Mouse (Mus musculus) C2C12 (cell line): ENCODE data around the gene Ugt1a10. TPM values are rescaled to one million over a fixed set of nuclear protein-coding genes. Genes with fewer than 3 reads are reported as not detected.

Experiments used
- H3K27me3 ChIP-seq: one replicate; pipeline ENCODE4 v1.6.1; 2011; ENCODE audit not compliant: control insufficient read depth, insufficient read depth, insufficient read length
- H3K36me3 ChIP-seq: one replicate; pipeline ENCODE4 v1.6.1; 2011; ENCODE audit not compliant: control insufficient read depth, insufficient read depth
- H3K4me3 ChIP-seq: one replicate; pipeline ENCODE4 v1.5.1; 2011; ENCODE audit warnings: mild to moderate bottlenecking, control low read depth; ENCODE audit not compliant: poor library complexity, insufficient read depth, severe bottlenecking
- H3K79me2 ChIP-seq: one replicate; pipeline ENCODE4 v1.6.1; 2011; ENCODE audit not compliant: control insufficient read depth, insufficient read depth
- H3K79me3 ChIP-seq: one replicate; pipeline ENCODE4 v1.6.1; 2011; ENCODE audit warnings: low read depth, control low read depth
- H3ac ChIP-seq: one replicate; pipeline ENCODE3; 2011; ENCODE audit warnings: low read depth; ENCODE audit not compliant: control insufficient read depth, insufficient read length
- CEBPB ChIP-seq: IDR thresholded peaks from one replicate; pipeline ENCODE4 v1.6.1; 2011; ENCODE audit warnings: low read depth, mild to moderate bottlenecking, control low read depth, moderate library complexity
- CTCF ChIP-seq: IDR thresholded peaks from one replicate; pipeline ENCODE4 v1.5.1; 2011; ENCODE audit not compliant: control insufficient read depth, insufficient read depth, insufficient read length
- FOSL1 ChIP-seq: IDR thresholded peaks from one replicate; pipeline ENCODE4 v1.8.0; 2011; ENCODE audit warnings: mild to moderate bottlenecking, low read length; ENCODE audit not compliant: poor library complexity, insufficient read depth, severe bottlenecking
- MAX ChIP-seq: IDR thresholded peaks from one replicate; pipeline ENCODE4 v1.6.1; 2011; ENCODE audit warnings: mild to moderate bottlenecking, control low read depth
- MYOD1 ChIP-seq: IDR thresholded peaks from one replicate; pipeline ENCODE4 v1.6.1; 2011; ENCODE audit warnings: low read depth; ENCODE audit not compliant: control insufficient read depth, insufficient read length
- MYOG ChIP-seq: IDR thresholded peaks from one replicate; pipeline ENCODE4 v1.6.1; 2011; ENCODE audit not compliant: control insufficient read depth, insufficient read length; ENCODE audit errors: extremely low read depth
- USF1 ChIP-seq: IDR thresholded peaks from one replicate; pipeline ENCODE4 v1.6.1; 2011; ENCODE audit warnings: low read depth, mild to moderate bottlenecking, control low read depth, moderate library complexity
- polyA plus RNA-seq: library from polyadenylated mRNA; unstranded; fragments of >200 nt; fragmentation: generic; extraction: Trizol; gene quantifications from one replicate; pipeline ENCODE4 v1.2.1, GENCODE M21; 2012; ENCODE audit warnings: missing spikeins

Gene Ugt1a10
- polyA plus RNA-seq, 1 experiment, result not detected

- TF ChIP-seq MAX, result no peak
- H3ac ChIP-seq, result no peak overlapping the region
- no peak overlapping the region for H3K4me3 ChIP-seq
- peaks cover 31% of the 10 kb centered on the region for H3K79me2 ChIP-seq
- H3K36me3 ChIP-seq, result peaks cover 42% of the 10 kb centered on the region
- no peaks in the 10 kb centered on the region for H3K27me3 ChIP-seq
- peaks cover 2% of the 10 kb centered on the region for H3K79me3 ChIP-seq
Observed at GRCm38 (mm10) chr1:88260114-88260513, 204.9 kb downstream of the Ugt1a10 start.

DNA sequence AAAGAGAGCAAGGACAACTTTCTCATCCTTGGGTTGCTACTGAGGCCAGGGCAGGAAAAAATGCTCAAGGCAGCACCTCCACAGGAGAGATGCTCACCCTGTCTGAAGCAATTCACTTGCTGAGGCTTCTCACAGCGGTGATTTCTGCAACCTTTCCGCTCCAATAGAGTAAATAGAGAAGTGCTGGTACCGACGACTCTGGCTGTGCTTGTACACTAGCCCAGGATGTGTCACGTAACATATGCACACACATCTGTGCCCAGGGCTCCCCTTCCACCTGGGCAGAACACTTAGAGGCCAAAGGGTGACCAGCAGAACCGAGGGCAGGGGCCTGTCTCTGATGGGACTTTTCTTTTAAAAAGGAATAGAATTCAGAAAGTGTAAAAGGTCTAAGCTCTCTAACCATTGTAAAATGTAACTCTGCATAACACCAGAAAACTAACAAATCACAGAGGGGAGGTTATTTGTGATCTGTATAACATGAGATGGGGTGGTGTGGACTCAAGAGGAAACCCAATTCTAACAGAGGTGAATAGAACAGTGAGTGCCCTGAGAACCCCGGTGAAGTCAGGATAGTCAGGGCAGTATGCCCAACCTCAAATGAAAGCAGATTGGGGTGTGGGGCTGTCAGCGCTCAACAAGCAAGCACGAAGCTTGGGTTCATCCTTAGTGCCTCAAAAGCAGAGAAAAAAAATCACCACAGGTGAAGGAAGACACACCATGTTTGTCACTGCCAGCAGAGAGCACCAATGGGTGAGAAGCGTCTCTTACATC lies 205.6 kb downstream of the Ugt1a10 start:
- Histone ChIP-seq H3K36me3 (peaks cover 48% of the 10 kb centered on the region), H3K79me3 (peaks cover 2% of the 10 kb centered on the region), H3K4me3 (no peak overlapping the region), H3ac (no peak overlapping the region), H3K27me3 (no peaks in the 10 kb centered on the region), H3K79me2 (peaks cover 38% of the 10 kb centered on the region)
- no peak for TF ChIP-seq CTCF
- TF ChIP-seq CEBPB, result no peak
- TF ChIP-seq MYOG, result no peak
- no peak for TF ChIP-seq FOSL1
- TF ChIP-seq MYOD1, result no peak
- TF ChIP-seq USF1, result no peak
- TF ChIP-seq MAX, result no peak

- Histone ChIP-seq H3K36me3 (peaks cover 57% of the 10 kb centered on the region), H3K79me2 (peaks cover 47% of the 10 kb centered on the region), H3K79me3 (peaks cover 9% of the 10 kb centered on the region), H3K27me3 (no peaks in the 10 kb centered on the region), H3ac (no peak overlapping the region), H3K4me3 (no peak overlapping the region)
- TF ChIP-seq MYOD1, result no peak
Observed at GRCm38 (mm10) chr1:88261706-88262105, 206.5 kb downstream of the Ugt1a10 start.

GRCm38 (mm10) chr1:88262255-88262654 lies 207.1 kb downstream of the Ugt1a10 start:
- Histone ChIP-seq H3K27me3 (no peaks in the 10 kb centered on the region), H3K36me3 (peaks cover 63% of the 10 kb centered on the region), H3K79me3 (peaks cover 9% of the 10 kb centered on the region), H3K79me2 (peaks cover 52% of the 10 kb centered on the region), H3ac (no peak overlapping the region), H3K4me3 (no peak overlapping the region)
- TF ChIP-seq MAX, result no peak
- no peak for TF ChIP-seq FOSL1
- no peak for TF ChIP-seq MYOD1
- no peak for TF ChIP-seq MYOG
- no peak for TF ChIP-seq USF1
- no peak for TF ChIP-seq CEBPB
- TF ChIP-seq CTCF, result no peak

DNA sequence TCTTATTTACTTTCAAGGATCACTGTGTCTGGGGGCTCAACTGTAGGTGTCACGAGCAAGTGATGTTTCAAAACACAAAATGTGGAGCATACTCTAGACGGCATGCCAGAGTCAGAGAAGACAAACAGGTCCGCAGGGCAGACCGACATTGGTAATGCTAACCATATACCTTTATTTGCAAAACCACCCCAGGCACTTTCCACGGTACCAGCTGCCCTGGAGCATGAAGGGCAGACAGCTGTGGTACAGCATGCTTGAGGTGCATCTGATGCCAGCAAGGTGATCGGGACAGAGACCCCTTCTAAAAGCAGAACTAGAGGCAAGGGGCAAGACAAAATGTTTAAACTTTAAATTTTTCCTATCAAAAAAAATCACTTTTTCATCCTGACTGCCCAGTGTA lies 207.8 kb downstream of the Ugt1a10 start:
- Histone ChIP-seq H3ac (no peak overlapping the region), H3K79me2 (peaks cover 59% of the 10 kb centered on the region), H3K4me3 (no peak overlapping the region), H3K27me3 (no peaks in the 10 kb centered on the region), H3K79me3 (peaks cover 9% of the 10 kb centered on the region), H3K36me3 (peaks cover 70% of the 10 kb centered on the region)
- TF ChIP-seq MAX, result no peak
- TF ChIP-seq USF1, result no peak
- TF ChIP-seq CTCF, result no peak
- no peak for TF ChIP-seq CEBPB
- no peak for TF ChIP-seq FOSL1
- no peak for TF ChIP-seq MYOG
- no peak for TF ChIP-seq MYOD1

DNA sequence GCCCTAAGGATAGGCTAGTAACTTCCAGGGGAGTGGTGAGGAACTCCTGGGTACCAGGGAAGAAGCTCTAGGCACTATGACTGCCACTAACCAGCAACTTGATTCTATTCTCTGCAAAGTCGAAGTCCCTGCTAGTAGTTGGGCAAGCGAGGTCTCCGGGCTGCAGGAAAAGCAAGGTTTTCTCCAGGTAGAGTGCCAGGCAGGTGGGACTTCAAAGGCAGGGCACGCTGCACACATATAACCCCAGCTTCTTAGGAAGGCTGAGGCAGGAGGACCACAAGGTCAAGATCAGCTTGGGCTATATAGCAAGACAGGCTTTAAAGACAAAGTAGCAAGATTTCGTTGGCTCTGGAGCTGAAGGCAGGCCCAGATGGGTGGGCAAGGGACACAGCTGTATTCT lies 208.6 kb downstream of the Ugt1a10 start:
- H3K79me3 ChIP-seq, result peaks cover 9% of the 10 kb centered on the region
- H3K27me3 ChIP-seq, result no peaks in the 10 kb centered on the region
- no peak overlapping the region for H3ac ChIP-seq
- H3K79me2 ChIP-seq, result peaks cover 62% of the 10 kb centered on the region
- TF ChIP-seq USF1 (no peak), MYOD1 (no peak), MYOG (no peak), MAX (no peak), FOSL1 (no peak), CEBPB (no peak), CTCF (no peak)
- peaks cover 78% of the 10 kb centered on the region for H3K36me3 ChIP-seq
- H3K4me3 ChIP-seq, result no peak overlapping the region
